8 mouse cellular contexts compared by ENCODE assay signal in the genomic region with DNA sequence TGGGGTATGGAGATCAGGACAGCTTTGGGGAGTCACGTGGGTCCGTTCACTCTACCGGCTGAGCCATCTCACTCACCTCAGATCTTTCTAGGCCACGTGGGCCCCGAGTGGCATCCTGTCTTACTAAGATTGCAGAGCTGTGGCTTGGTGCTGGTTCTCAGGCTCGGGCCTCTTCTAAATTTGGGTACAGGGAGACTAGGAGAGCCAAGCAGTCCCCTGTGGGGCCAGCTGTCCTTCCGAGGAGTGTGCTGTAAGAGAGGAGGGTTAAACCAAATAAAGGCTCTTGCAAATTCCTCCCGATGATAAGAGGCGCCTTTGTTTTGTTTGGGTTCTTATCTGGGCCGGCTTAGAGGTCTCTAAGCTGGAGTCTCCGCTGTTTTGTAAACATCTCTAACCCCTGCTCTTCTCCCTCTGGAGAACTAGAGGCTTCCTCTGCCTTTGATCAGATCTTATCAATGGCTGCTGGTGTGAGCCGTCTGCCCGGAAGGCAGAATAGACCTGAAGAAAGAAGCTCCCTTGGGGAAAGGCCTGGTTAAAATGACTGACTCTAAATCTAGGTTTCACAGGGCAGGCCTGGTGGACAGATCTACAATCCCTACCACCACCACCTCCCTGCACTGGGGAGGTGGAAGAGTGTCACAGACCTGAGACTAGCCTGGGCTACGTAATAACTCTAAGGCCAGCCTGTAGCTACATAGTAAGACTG. TPM values are rescaled to one million over a fixed set of nuclear protein-coding genes. Genes with fewer than 3 reads are reported as not detected.
A peak's percentile ranks its signal among the peaks of the same experiment; 100 is the strongest.
DNase-seq lines count a peak whose midpoint lies in the region; ATAC-seq and TF ChIP-seq lines count a peak whose summit lies in the region.

No protein-coding gene starts in this region.

- H3K4me2 ChIP-seq in kidney, postnatal 0 days (ENCODE audit: low read length), result no peak overlapping the region
- no peak overlapping the region for H3K4me2 ChIP-seq in intestine, embryonic 16.5 days (ENCODE audit: low read depth, low read length)
- no peak overlapping the region for H3K4me2 ChIP-seq in neural tube, embryonic 15.5 days

- no peaks in the 10 kb centered on the region for H3K27me3 ChIP-seq in kidney, postnatal 0 days (ENCODE audit: insufficient read depth, low read length)
- H3K27me3 ChIP-seq in intestine, embryonic 16.5 days (replicated peaks; ENCODE audit: control insufficient read depth, insufficient read depth, low read length), result no peaks in the 10 kb centered on the region
- H3K27me3 ChIP-seq in neural tube, embryonic 15.5 days (replicated peaks), result no peaks in the 10 kb centered on the region

- H3K9ac ChIP-seq in kidney, postnatal 0 days (ENCODE audit: low read depth, low read length), result 0 out of 2 replicates have a peak overlapping the region, but pooled peaks have one; percentile 9
- H3K9ac ChIP-seq in intestine, embryonic 16.5 days (ENCODE audit: low read depth, low read length), result peak overlapping the region; percentile 38; the same call in 1 of the 2 replicates
- H3K9ac ChIP-seq in neural tube, embryonic 15.5 days (replicated peaks), result no peak overlapping the region

- TF ChIP-seq CTCF in kidney, postnatal 0 days (IDR thresholded peaks at IDR 0.05; ENCODE audit: low read depth), result no peak
- no peak for TF ChIP-seq CTCF in bone marrow, adult 2 months (IDR thresholded peaks at IDR 0.05; ENCODE audit: control insufficient read depth, insufficient read depth, low read length)

- H3K4me3 ChIP-seq in kidney, postnatal 0 days (replicated peaks; ENCODE audit: low read depth, low read length), result no peak overlapping the region
- H3K4me3 ChIP-seq in bone marrow, adult 2 months (replicated peaks; ENCODE audit: control insufficient read depth, low read depth, low read length), result no peak overlapping the region
- no peak overlapping the region for H3K4me3 ChIP-seq in intestine, embryonic 16.5 days (ENCODE audit: low read length)
- H3K4me3 ChIP-seq in neural tube, embryonic 15.5 days (replicated peaks), result no peak overlapping the region

- H3K27ac ChIP-seq in kidney, postnatal 0 days, result peak overlapping the region; percentile 65
- H3K27ac ChIP-seq in bone marrow, adult 2 months (ENCODE audit: control insufficient read depth, insufficient read depth, low read depth, low read length, poor library complexity), result peak overlapping the region; percentile 41
- H3K27ac ChIP-seq in intestine, embryonic 16.5 days (ENCODE audit: low read length), result no peak overlapping the region
- peak overlapping the region; percentile 23; the same call in 1 of the 2 replicates for H3K27ac ChIP-seq in neural tube, embryonic 15.5 days (replicated peaks)

- no peaks in the 10 kb centered on the region for H3K9me3 ChIP-seq in kidney, postnatal 0 days (replicated peaks; ENCODE audit: low read length)
- H3K9me3 ChIP-seq in intestine, embryonic 16.5 days (ENCODE audit: control insufficient read depth, low read length), result no peaks in the 10 kb centered on the region
- no peaks in the 10 kb centered on the region for H3K9me3 ChIP-seq in neural tube, embryonic 15.5 days (replicated peaks)

- H3K36me3 ChIP-seq in kidney, postnatal 0 days (ENCODE audit: insufficient read depth, low read length), result 0 out of 2 replicates have a peak, but pooled peaks cover 3% of the 10 kb centered on the region
- H3K36me3 ChIP-seq in intestine, embryonic 16.5 days (ENCODE audit: control insufficient read depth, insufficient read depth, low read length), result peaks cover 5% of the 10 kb centered on the region; the same call in 1 of the 2 replicates
- H3K36me3 ChIP-seq in neural tube, embryonic 15.5 days, result no peaks in the 10 kb centered on the region; the same call in 1 of the 2 replicates

- DNase-seq in kidney, postnatal 0 days (ENCODE audit: low spot score), result peak; percentile 57
- no peak for DNase-seq in kidney, postnatal 36 days
- DNase-seq in cerebellum, adult 11 months, result no peak
- DNase-seq in urinary bladder, adult 18-20 months (ENCODE audit: low spot score in 2 of 2), result no peak
- DNase-seq in urinary bladder, postnatal 10 days (ENCODE audit: low spot score), result no peak

- TF ChIP-seq POLR2A in bone marrow, adult 2 months (IDR thresholded peaks at IDR 0.05; ENCODE audit: borderline replicate concordance, control insufficient read depth, low read depth, low read length), result no peak

- peaks cover 33% of the 10 kb centered on the region for H3K4me1 ChIP-seq in kidney, postnatal 0 days (replicated peaks; ENCODE audit: insufficient read depth, low read length)
- peaks cover 4% of the 10 kb centered on the region for H3K4me1 ChIP-seq in bone marrow, adult 2 months (ENCODE audit: control insufficient read depth, insufficient read depth, low read length)
- H3K4me1 ChIP-seq in intestine, embryonic 16.5 days (ENCODE audit: control insufficient read depth, insufficient read depth, low read length), result peaks cover 42% of the 10 kb centered on the region
- peaks cover 35% of the 10 kb centered on the region for H3K4me1 ChIP-seq in neural tube, embryonic 15.5 days

- ATAC-seq in kidney, postnatal 0 days (replicated peaks; ENCODE audit: low FRiP score, low read depth), result no peak
- ATAC-seq in intestine, embryonic 16.5 days, result no peak
- ATAC-seq in neural tube, embryonic 15.5 days (ENCODE audit: low FRiP score), result no peak

- WGBS in kidney, postnatal 0 days, result 36% methylated on average over 14 of the region's 14 CpGs
- WGBS in bone marrow, adult 2 months, result 20% methylated on average over 14 of the region's 14 CpGs
- WGBS in intestine, embryonic 16.5 days, result 25% methylated on average over 14 of the region's 14 CpGs
- 39% methylated on average over 14 of the region's 14 CpGs for WGBS in neural tube, embryonic 15.5 days

RNA-seq across cellular contexts. Expression of gene Foxk1, which starts 14.9 kb away (rescaled TPM):
- polyA plus RNA-seq in kidney, postnatal 0 days (2015; fragmentation: Nextera tagmentation; extraction: Ambion mirVana), result 5.6 and 5.8 TPM in 2 replicates
- polyA plus RNA-seq in bone marrow, adult 2 months (2011; ENCODE audit: insufficient read depth, insufficient read length, low replicate concordance, missing spikeins), result 5.7 and 9.1 TPM in 2 replicates
- 1.9 and 2.0 TPM in 2 replicates for polyA plus RNA-seq in intestine, embryonic 16.5 days (2015; fragmentation: Nextera tagmentation; extraction: Ambion mirVana)
- 4.8 and 6.0 TPM in 2 replicates for polyA plus RNA-seq in neural tube, embryonic 15.5 days (2015; fragmentation: Nextera tagmentation; extraction: Ambion mirVana)

RNA-seq across cellular contexts. Expression of gene Ap5z1, which starts 47.5 kb away (rescaled TPM):
- polyA plus RNA-seq in kidney, postnatal 0 days (2015; fragmentation: Nextera tagmentation; extraction: Ambion mirVana), result 6.4 and 8.8 TPM in 2 replicates
- 16.5 and 22.8 TPM in 2 replicates for polyA plus RNA-seq in bone marrow, adult 2 months (2011; ENCODE audit: insufficient read depth, insufficient read length, low replicate concordance, missing spikeins)
- 17.3 and 21.6 TPM in 2 replicates for polyA plus RNA-seq in intestine, embryonic 16.5 days (2015; fragmentation: Nextera tagmentation; extraction: Ambion mirVana)
- 12.4 and 12.7 TPM in 2 replicates for polyA plus RNA-seq in neural tube, embryonic 15.5 days (2015; fragmentation: Nextera tagmentation; extraction: Ambion mirVana)
